Mouse (Mus musculus): ENCODE data around the gene Thsd4.

Gene Thsd4

GRCm38 (mm10) chr9:60516379-60516778 is 5.5 kb downstream of the Thsd4 start:
- no peak for DNase-seq

- DNase-seq = no peak
Measured at GRCm38 (mm10) chr9:60513329-60513788, 8.5 kb downstream of the Thsd4 start.

- no peak for DNase-seq
Measured at GRCm38 (mm10) chr9:60510876-60511275, 11.0 kb downstream of the Thsd4 start.

- DNase-seq = no peak
Measured at GRCm38 (mm10) chr9:60506136-60506535, 15.7 kb downstream of the Thsd4 start.

DNA sequence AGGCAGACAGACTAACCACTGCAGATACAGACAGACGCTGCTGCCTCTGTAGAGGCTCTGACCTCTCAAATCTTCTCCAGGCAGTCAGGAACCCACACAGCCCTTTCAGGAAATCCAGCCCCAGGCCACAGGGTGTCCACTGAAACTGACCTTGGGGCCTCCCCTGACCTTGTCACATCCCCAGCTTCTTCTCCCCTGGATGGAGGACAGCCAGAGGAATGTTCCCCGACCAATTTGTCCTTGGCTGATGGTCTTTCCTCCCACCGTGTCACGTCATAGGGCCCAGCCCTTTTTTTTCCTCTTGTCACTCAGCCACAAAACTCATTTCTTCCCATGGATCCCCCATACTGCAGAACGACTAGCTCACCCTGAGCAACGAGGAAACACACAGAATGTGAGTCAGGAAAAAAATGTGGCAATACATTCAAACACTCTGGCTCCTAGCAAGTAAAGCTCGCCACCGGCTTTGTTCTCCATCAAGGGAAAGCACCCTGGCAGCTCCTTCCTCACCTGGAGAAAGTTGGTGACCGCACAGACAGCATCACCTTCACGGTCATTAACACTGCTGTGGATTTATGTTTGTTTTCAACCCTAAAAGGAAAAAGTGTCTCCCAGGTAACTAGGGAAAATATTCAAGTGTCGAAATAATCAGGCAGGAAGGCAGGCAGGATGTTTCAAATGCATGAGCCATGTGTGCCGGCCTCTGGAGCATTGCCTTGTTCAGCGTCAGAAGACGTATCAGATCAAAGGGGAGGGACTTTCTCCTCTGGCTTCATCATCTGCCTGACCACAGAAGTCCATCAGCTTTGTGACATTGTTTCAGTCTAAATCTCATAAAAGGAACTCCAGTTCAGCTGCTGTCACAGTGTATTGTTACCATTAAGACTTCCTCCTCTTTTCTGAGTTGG is 17.2 kb downstream of the Thsd4 start:
- no peak for DNase-seq

DNA sequence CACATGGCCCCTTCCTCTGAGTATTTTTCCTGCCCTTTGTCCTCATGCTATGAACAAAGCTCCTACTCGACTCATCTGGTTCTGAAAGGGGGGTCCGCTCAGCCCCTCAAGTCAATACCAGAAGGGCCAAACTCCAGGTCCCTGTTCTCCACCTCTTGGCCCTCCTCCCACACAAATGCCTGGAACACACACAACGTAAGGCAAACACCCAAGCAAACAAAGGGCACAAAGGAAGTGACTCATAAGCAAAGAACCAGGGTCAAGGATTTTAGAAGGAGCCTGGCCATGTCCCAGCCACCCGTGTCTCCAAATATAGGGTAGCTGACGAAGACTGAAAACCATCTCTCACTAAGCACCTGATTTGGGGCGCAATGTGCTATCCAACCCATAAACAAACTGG is 19.6 kb downstream of the Thsd4 start:
- no peak for DNase-seq

- no peak for DNase-seq
Measured at GRCm38 (mm10) chr9:60501504-60502179, 20.2 kb downstream of the Thsd4 start.

DNA sequence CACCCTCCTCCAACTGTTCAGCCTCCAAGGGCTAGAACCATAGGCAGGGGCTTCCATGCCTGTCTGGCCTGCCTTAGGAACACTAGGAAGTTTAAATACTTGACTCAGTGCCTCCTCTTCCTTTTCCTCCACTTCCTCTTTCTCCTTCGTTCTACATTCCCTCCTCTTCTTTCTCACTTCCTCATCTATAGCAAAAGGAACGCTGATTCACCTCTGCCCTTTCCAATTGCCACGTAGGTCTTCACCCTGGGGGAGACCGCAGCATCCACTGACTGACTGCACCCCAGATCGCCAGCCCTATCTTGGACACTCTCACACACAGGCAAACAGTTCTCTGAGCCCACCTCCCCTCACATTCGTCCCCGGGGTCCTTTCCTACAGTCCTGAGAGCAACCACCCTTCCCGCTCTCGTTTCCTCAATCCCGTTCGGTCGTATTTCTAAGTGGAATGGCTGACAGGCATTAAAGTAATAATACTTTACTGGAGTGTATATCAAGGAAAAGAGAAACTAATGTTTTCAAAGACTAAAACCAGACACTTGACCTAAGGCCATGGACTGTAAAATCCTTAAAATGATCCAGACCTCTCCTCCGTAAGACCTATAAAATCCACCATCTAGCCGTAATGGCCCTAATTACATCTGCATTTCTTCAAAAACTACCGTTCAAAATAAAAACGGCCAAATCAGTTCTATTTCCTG is 29.4 kb downstream of the Thsd4 start:
- no peak for DNase-seq

DNA sequence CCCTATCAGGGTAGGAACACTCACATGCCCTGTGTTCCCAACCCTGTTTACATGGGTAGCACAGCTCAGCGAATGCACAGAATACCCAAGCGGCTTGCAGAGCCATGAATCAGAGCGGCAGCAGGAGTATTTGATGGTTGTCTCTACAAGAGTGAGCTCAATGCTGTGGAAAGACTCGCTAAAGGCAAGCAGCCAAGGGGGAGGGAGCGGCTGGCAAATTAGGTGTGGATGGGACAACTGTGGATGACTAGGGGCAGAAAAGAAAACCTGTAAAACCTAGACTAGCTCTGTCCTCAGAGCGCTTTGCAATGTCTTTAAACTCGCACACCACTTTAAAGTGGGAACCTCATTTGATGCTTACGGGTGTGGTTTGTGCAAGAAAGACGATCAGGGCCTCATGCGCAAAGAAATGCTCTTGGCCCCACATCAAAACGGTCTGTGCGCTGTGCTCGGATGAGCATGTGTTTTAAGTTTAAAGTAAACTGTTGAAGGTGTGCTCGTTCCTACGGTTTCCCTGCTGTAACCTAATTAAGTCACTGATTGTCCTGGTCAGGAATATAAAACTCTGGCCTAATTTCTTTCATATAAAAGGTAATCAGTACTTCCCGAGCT is 30.3 kb downstream of the Thsd4 start:
- no peak for DNase-seq

DNA sequence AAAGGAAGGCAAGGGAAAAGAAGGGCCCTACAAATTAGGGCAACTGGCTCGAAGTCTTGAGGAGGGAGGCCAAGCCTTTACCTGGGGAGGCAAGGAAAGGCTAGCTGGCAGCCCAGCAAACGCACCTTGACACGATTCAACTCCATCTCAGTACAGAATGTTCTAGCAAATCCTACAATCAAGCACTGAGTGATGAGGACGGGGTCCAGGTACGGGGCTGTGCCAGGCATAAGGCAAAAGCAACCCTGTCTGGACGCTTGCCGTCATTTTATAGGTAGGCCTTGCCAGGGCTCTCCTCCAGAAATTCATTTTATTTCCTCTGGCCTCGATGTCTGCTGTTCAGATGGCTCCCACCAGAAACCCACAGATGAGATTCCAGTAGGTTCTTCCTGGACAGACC is 30.8 kb downstream of the Thsd4 start:
- DNase-seq = no peak

- DNase-seq = no peak
Measured at GRCm38 (mm10) chr9:60488816-60489215, 33.0 kb downstream of the Thsd4 start.

DNA sequence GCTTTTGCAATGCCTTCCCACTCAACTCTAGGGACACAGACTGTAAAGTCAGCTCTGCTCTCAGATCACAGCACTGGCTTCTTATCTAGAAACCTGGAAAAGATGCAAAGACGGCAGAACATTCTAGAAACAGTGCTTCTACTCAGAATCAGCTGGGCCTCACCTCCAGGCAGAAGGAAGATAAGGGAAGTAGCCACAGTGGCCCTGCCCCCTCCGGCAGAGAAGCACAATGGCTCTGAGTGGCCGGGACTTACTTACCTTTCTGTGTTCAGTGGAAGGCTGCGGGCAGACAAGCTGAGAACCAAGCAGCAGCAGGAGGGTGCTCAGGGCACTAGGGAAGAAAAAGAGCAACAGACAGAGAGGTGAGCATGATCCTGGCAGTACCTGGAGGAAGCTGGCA is 39.7 kb downstream of the Thsd4 start:
- DNase-seq = no peak

GRCm38 (mm10) chr9:60480052-60480451 is 41.8 kb downstream of the Thsd4 start:
- DNase-seq = no peak

- no peak for DNase-seq
Measured at GRCm38 (mm10) chr9:60478806-60479205, 43.0 kb downstream of the Thsd4 start.

DNA sequence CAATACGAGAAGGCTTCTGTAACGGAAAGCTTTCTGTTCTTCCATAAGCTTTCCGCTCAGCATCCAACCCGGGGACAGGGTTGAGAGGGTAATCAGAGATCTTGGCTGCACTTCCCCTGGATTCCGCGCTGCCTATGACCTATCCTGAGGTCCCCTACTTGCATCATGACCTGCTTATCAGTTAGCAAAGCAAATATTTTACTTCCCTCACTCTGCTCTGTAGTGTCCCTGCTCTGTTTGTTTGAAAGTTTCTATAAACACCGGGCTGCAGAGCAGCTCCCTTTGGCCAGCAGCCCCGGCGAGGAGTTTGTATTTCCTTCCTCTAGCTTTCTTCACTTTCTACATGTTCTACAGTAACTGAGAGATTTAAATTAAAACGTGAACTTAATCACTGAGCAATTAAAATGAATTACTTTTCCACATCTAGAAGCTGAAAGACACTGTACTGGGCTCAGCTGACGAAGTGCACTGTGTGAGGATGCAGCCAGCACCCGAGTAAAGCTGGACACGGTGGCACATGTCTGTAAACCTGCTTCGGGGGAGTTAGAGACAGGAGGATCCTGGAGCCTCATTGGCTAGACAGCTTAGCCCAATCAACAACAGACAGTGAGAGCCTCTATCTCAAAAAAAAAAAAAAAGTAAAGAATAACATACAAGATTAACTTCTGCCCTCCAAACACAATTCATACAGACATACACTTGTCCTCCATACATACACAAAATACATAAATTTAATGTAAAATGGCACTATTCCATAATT is 43.7 kb downstream of the Thsd4 start:
- DNase-seq = peak; percentile 12

DNA sequence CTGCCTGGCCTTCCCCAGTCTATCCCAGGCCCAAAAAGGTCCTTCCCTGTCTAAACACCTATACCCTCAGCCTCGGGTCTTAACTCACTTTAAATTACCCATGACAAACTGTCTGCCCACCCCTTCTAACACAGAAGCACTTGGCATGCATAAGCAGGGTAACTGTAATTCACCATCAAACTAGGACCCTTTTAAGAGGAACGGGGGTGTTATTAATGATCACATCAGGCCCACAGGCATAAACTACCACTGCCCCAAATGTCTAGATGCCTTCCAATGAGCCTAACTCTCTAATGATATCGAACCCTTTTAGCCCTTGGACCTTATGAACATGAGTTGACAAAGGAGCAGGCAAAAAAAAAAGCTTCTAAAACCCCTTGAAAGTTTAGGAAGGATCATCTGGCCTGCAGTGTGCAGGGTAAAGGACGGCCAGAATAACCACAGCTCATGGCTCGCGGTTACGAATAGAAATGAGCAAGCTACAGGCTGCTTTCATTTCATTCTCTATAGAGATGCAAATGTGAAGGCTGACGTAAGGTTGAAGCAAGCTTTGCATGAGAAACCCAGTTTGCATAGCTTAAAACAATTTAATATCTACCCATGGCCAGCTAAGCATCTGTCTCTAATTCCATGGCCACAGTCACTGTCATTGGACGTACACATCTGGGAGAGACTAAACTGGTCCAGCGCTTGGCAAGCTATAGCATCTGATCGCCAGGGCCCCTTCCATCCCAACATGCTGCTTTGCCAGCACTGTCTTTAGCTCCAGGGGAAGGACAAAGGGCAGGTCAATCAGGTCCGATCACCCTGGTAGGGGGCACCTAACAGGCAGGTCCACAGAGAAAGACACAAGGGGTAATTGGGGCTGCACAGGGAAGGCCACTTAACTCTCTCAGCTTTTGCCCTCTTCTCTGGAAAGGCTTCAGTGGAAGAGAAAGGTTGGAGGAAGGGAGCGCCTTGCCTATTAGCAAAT is 61.5 kb downstream of the Thsd4 start:
- DNase-seq = no peak

GRCm38 (mm10) chr9:60458468-60458962 is 63.3 kb downstream of the Thsd4 start:
- DNase-seq = peak; percentile 26

DNA sequence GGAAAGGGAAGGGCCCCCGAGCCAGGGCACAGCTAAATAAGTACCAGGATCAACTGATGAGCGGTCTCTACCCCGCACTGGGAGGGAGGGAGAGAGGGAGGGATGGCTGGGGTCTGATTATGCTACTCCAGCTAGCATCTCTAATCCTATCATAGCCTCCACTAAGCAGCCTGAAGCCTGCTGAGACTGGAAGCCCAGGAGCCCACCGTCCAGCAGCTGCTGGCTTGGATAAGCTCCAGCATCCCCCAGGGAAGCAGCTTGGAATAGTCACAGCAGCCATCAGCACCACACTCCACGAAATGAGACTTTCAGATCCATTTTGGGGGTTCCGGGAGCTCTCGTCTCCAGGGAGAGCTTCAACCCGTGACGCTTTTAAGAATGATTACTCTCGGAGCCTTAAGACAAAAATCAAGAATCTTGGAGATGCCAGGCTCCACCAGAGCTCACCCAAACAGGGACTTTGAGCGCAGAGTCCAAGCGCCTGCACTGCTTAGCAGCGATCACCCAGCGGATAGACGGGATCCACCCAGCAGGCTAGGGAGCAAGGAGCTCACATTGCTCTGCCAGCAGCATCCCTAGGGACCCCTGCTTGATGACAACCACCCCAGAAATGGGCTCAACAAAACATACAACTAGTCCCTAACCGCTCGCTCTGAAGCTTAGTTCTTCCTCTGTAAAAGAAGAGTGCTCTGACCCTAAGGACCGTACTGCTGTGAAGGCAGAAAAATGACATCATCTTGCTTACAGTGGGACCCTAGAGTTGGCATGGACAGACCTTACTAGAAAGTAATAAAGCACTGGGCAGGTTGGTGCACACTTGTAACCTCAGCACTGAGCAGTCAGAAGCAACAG is 64.3 kb downstream of the Thsd4 start:
- DNase-seq = no peak

- DNase-seq = no peak
Measured at GRCm38 (mm10) chr9:60456651-60457050, 65.2 kb downstream of the Thsd4 start.

All from kidney, adult 9 months (tissue).